Mouse (Mus musculus): ENCODE measurements around the gene Chrd. TPM values are rescaled to one million over a fixed set of nuclear protein-coding genes. Genes with fewer than 3 reads are reported as not detected.
A peak's percentile ranks its signal among the peaks of the same experiment; 100 is the strongest.

Gene Chrd
- total RNA-seq, 1 experiment: 3.7 TPM

DNA sequence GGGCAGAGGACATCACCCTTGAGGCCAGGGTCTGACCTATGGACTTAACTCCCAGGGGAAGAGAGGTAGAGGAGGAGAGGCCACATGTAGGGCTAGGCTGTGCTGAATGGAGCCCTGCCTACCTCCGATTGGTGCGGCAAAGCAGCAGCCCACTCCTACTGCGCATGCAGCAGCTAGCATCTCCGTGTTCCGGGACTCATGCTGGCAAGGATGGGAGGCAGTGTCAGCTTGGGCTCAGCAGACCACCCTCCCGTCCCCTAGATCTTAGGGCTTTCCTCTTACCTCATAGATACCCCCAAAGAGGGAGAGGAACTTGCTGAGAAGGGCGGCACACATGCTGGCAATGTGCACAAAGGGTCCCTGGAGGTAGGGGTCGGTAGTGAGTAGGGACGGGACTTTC, 20.7 kb upstream of the Chrd start:
- Histone ChIP-seq H3K9me3 (ENCODE audit: control insufficient read depth, insufficient read depth, low read depth, low read length) (no peaks in the 10 kb centered on the region), H3K4me1 (ENCODE audit: control insufficient read depth in 2 of 2, insufficient read depth in 2 of 2, low read length in 2 of 2, poor library complexity in 1 of 2) (peaks cover 2 to 29% of the 10 kb centered on the region in 2 experiments; a peak in 2 of 4 replicates), H3K27ac (ENCODE audit: insufficient read depth, low read depth, low read length, poor library complexity, severe bottlenecking) (no peak overlapping the region), H3K9ac (ENCODE audit: insufficient read depth, low read depth, low read length, poor library complexity, severe bottlenecking) (no peak overlapping the region), H3K4me3 (ENCODE audit: insufficient read depth in 1 of 2, low read depth in 1 of 2, low read length in 2 of 2, poor library complexity in 1 of 2, severe bottlenecking in 1 of 2) (no peak overlapping the region), H3K36me3 (ENCODE audit: control insufficient read depth, insufficient read depth, low read length, poor library complexity, severe bottlenecking) (peaks cover 56% of the 10 kb centered on the region)
- in situ Hi-C loops (cut with MboI; ENCODE audit: low sequenced_read_pairs in 2 of 2, unreplicated experiment in 2 of 2): no loop called here
- DNase-seq (ENCODE audit: low read depth, low spot score): no peak
- TF ChIP-seq CHD2 (IDR thresholded peaks at IDR 0.05; ENCODE audit: low read depth, low read length): no peak

DNA sequence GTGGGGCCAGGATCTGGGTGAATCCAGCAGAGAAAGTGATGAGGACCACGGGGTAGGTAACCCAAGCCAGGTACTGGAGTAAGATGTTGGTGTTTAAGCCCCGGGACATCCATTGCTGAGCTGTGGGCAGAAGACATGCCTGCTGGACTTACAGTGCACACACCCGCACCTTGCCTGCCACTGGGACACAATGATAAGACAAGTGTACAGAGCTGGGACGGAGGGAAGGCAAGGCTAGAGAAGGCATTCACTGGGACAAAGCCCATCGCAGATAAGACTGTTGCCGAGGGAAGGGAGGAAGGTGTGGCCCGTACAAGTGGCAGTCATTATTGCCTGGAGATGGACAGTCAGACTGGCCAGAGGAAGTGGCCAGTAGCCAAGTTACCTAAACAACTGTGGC, 20.0 kb upstream of the Chrd start:
- peaks cover 49% of the 10 kb centered on the region for H3K36me3 ChIP-seq (ENCODE audit: control insufficient read depth, insufficient read depth, low read length, poor library complexity, severe bottlenecking)
- no peak for TF ChIP-seq MAFK (IDR thresholded peaks at IDR 0.05; ENCODE audit: insufficient read depth, low read depth, low read length)
- TF ChIP-seq HCFC1 (IDR thresholded peaks at IDR 0.05; ENCODE audit: borderline replicate concordance, insufficient read depth, low read length): no peak
- no peak for TF ChIP-seq ZNF384 (IDR thresholded peaks at IDR 0.05; ENCODE audit: low read depth, low read length)
- no peak for TF ChIP-seq CHD2 (IDR thresholded peaks at IDR 0.05; ENCODE audit: low read depth, low read length)
- TF ChIP-seq ZC3H11A (IDR thresholded peaks at IDR 0.05; ENCODE audit: borderline replicate concordance, low read depth, low read length): no peak
- peaks cover 2 to 22% of the 10 kb centered on the region in 2 experiments; a peak in 2 of 4 replicates for H3K4me1 ChIP-seq (ENCODE audit: control insufficient read depth in 2 of 2, insufficient read depth in 2 of 2, low read length in 2 of 2, poor library complexity in 1 of 2)
- H3K9ac ChIP-seq (ENCODE audit: insufficient read depth, low read depth, low read length, poor library complexity, severe bottlenecking): no peak overlapping the region
- H3K4me3 ChIP-seq (ENCODE audit: insufficient read depth in 1 of 2, low read depth in 1 of 2, low read length in 2 of 2, poor library complexity in 1 of 2, severe bottlenecking in 1 of 2): no peak overlapping the region
- in situ Hi-C loops (cut with MboI; ENCODE audit: low sequenced_read_pairs in 2 of 2, unreplicated experiment in 2 of 2): no loop called here
- no peaks in the 10 kb centered on the region for H3K9me3 ChIP-seq (ENCODE audit: control insufficient read depth, insufficient read depth, low read depth, low read length)
- no peak for DNase-seq (ENCODE audit: low read depth, low spot score)
- H3K27ac ChIP-seq (ENCODE audit: insufficient read depth, low read depth, low read length, poor library complexity, severe bottlenecking): no peak overlapping the region

DNA sequence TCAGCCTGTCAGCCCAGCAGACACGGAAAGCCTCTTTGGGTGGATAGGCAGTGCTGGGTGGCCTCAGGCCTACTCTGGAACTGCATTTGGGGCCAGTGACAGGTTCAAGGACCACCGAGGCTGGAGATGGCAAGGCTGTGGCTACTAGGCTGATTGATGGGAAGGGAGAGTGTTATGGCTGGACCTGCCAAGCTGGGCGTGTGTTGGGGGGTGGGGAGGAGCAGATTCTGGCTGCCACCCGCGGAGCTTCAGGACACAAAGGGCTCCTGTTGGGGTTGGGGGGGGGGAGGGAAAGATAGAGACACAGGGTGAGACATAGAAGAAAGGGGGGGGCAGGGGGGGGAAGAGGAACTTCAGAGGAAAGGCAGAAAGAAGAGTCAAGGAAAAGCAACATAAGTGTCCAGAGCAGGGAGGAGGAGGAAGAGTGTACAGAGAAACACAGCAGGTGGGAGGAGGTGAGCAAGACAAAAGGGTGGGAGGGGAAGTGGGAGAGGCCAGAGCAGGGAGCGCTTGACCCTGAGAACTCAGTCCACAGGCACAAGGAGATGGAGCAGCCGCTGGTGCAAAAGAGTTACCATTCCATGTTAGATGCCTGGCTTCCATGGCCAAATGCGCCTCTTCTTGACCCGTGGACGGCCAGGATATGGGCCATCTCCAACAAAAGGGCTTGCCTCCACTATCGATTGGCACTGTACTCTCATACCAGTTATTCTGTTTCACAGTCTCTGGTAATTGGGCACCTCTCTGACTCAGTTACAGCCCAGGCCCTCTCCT, 18.4 kb upstream of the Chrd start:
- Histone ChIP-seq H3K4me3 (ENCODE audit: insufficient read depth in 1 of 2, low read depth in 1 of 2, low read length in 2 of 2, poor library complexity in 1 of 2, severe bottlenecking in 1 of 2) (peak overlapping the region; percentile 87 to 88), H3K27ac (ENCODE audit: insufficient read depth, low read depth, low read length, poor library complexity, severe bottlenecking) (no peak overlapping the region; the same call in 1 of the 2 replicates), H3K36me3 (ENCODE audit: control insufficient read depth, insufficient read depth, low read length, poor library complexity, severe bottlenecking) (peaks cover 33% of the 10 kb centered on the region), H3K9me3 (ENCODE audit: control insufficient read depth, insufficient read depth, low read depth, low read length) (no peaks in the 10 kb centered on the region), H3K4me1 (ENCODE audit: control insufficient read depth in 2 of 2, insufficient read depth in 2 of 2, low read length in 2 of 2, poor library complexity in 1 of 2) (peaks cover 2 to 19% of the 10 kb centered on the region in 2 experiments; a peak in 3 of 4 replicates), H3K9ac (ENCODE audit: insufficient read depth, low read depth, low read length, poor library complexity, severe bottlenecking) (peak overlapping the region; percentile 36; the same call in 1 of the 2 replicates)
- no peak for DNase-seq (ENCODE audit: low read depth, low spot score)
- no peak for TF ChIP-seq ZC3H11A (IDR thresholded peaks at IDR 0.05; ENCODE audit: borderline replicate concordance, low read depth, low read length)
- no peak for TF ChIP-seq MAFK (IDR thresholded peaks at IDR 0.05; ENCODE audit: insufficient read depth, low read depth, low read length)
- TF ChIP-seq ZNF384 (IDR thresholded peaks at IDR 0.05; ENCODE audit: low read depth, low read length): no peak
- TF ChIP-seq HCFC1 (IDR thresholded peaks at IDR 0.05; ENCODE audit: borderline replicate concordance, insufficient read depth, low read length): no peak
- TF ChIP-seq CHD2 (IDR thresholded peaks at IDR 0.05; ENCODE audit: low read depth, low read length): no peak
- in situ Hi-C loops (cut with MboI; ENCODE audit: low sequenced_read_pairs in 2 of 2, unreplicated experiment in 2 of 2): no loop called here

DNA sequence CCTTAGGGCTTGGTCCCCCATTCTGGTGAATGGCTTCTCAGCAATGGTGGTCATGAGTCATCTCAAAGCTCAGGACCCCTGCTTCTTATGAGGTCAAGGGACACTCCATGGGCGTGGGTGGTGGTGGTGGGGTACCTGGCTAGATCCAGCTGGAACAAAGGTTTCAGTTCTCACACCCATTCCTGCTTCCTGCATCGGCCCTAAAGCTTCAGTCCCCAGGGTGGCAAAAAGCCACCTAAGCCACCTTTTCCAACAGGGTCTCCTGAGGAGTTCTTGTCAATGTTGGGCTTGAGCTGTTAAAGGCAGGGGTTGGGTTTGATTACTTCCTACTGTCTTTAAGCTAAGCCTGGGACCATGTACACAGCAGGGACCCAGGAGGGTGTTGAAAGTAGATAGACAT, 17.8 kb upstream of the Chrd start:
- H3K36me3 ChIP-seq (ENCODE audit: control insufficient read depth, insufficient read depth, low read length, poor library complexity, severe bottlenecking): peaks cover 31% of the 10 kb centered on the region
- peak overlapping the region; percentile 75; the same call in 1 of the 2 replicates for H3K9ac ChIP-seq (ENCODE audit: insufficient read depth, low read depth, low read length, poor library complexity, severe bottlenecking)
- peak overlapping the region; percentile 87 to 88 for H3K4me3 ChIP-seq (ENCODE audit: insufficient read depth in 1 of 2, low read depth in 1 of 2, low read length in 2 of 2, poor library complexity in 1 of 2, severe bottlenecking in 1 of 2)
- peaks cover 2 to 19% of the 10 kb centered on the region in 2 experiments; a peak in 3 of 4 replicates for H3K4me1 ChIP-seq (ENCODE audit: control insufficient read depth in 2 of 2, insufficient read depth in 2 of 2, low read length in 2 of 2, poor library complexity in 1 of 2)
- no peak overlapping the region for H3K27ac ChIP-seq (ENCODE audit: insufficient read depth, low read depth, low read length, poor library complexity, severe bottlenecking)
- no peaks in the 10 kb centered on the region for H3K9me3 ChIP-seq (ENCODE audit: control insufficient read depth, insufficient read depth, low read depth, low read length)
- no peak for DNase-seq (ENCODE audit: low read depth, low spot score)
- in situ Hi-C loops (cut with MboI; ENCODE audit: low sequenced_read_pairs in 2 of 2, unreplicated experiment in 2 of 2): no loop called here
- TF ChIP-seq HCFC1 (IDR thresholded peaks at IDR 0.05; ENCODE audit: borderline replicate concordance, insufficient read depth, low read length): no peak
- TF ChIP-seq CHD2 (IDR thresholded peaks at IDR 0.05; ENCODE audit: low read depth, low read length): no peak
- no peak for TF ChIP-seq ZNF384 (IDR thresholded peaks at IDR 0.05; ENCODE audit: low read depth, low read length)
- no peak for TF ChIP-seq MAFK (IDR thresholded peaks at IDR 0.05; ENCODE audit: insufficient read depth, low read depth, low read length)
- TF ChIP-seq ZC3H11A (IDR thresholded peaks at IDR 0.05; ENCODE audit: borderline replicate concordance, low read depth, low read length): no peak

Data from ES-E14 (cell line).